Mouse (Mus musculus) 3134 (cell line): Measurements from ENCODE around the gene Kpnb1.

Source experiments
- DNase-seq: peaks from one replicate; pipeline ENCODE4 v3.0.0-alpha.2; 2011; ENCODE audit warnings: low spot score; ENCODE audit not compliant: insufficient read length; ENCODE audit errors: extremely low read depth

The Kpnb1 gene

DNA sequence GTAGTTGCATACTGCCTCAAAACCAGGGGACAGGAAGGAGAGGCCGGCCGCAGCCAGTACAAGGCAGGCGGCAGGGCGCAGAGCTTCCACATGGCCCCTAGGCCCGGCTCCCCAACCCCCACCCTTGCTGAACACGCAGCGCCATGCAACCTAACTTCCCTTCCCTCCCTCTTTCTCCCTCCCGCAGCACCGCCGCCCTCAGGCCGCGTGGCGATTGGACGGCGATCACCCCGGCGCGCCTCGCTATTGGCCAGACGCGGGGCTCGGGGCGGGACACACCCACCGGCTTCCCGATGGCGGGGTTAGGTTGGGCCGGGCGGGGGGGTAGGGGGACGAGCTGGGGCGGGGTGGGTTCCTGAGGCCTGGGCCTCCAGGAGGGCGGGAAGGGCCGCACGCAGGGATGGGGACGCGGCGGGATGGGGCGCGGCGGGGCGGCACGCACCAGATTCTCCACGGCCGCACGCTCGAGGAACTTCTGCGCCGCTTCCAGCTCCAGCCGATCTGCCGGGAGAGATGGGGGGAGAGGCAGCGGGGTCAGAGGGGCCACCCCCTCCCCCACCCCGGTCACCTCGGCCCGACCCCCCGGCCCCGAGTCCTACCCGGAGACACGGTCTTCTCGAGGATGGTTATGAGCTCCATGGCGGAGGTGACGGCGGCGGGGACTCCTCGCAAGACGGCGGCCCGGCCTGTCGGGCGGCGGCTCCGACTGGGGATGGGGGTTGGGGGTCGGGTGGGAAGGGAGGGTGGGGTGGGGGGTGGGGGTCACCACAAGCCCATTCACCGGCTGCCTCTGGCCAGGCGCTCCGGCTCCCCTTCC is 526 bp downstream of the Kpnb1 start:
- DNase-seq, result peak; percentile 98

DNA sequence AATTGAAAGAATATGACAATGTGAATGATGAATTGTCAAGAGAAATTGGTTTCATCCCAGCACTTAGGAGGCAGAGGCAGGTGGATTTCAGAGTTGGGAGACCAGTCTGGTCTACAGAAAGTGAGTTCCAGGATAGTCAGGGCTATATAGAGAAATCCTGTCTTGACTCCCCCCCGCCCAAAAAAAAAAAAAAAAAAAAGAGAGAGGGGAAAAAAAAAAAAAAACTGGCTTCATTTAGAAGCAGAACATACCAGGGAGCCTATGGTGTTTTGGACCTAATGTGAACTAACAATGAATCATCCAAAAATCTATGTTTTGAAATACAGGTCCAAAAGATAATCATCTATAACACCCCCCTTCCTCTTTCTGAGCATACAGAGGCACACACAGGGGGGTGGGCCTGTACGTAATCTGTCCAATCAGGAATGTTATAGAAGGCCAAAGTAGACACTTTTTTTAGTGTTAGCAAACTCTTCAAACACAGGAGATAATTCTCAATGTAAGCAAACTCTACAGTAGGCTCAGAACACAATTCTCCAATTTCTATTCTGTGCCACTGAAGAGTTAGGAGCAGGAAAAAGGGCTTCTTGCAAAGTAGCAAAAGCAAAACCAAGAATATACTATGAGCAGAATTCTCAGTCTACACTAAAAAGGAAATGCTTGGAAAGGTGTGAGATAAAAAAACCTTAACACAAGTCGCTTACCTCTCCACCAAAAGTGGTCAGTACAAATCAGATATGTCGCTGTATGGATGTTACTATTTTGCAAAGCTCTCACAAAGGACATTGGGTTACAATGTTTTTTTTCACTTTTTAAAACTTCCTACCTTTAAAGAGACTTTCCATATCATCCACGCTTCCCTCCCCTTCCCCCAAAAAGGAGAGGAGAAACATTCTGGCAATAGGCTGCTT is 1.7 kb downstream of the Kpnb1 start:
- no peak for DNase-seq

DNA sequence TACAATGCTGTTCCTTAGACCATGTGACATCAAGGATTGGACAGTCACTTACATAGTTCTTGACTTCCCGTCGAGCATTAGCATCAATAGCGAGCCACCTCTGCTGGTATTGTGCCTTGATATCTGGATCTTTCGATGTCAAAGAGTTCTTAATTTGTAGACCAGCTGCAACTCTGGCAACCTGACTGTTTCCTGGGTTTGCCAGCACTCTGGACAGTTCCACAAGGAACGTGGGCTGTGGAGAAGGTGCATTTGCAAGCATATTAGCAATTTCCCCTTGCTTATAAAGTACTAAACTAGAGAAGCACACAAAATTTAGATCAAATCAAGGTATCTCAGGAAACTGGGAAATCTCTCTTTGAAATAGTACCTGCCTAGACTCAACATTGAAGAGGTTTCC is 2.8 kb downstream of the Kpnb1 start:
- DNase-seq, result no peak

DNA sequence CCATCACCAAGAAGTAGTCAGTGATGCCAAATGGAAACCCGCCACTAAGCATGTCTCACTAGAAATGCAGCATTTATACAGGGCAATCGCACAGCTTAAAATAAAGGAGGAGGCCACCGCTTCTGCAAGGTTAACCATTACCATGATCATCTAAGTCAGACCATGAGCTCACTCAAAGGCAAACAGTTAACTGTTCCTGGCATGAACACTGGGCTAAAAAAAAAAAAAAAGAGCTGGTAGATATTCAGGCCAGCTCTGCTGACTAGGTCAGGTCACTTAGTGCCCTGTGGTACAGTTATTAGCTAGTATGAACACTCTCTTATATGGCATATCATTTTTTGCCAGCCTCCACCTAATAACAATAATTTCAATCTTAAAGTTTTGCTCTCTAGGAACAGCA is 5.2 kb downstream of the Kpnb1 start:
- no peak for DNase-seq

DNA sequence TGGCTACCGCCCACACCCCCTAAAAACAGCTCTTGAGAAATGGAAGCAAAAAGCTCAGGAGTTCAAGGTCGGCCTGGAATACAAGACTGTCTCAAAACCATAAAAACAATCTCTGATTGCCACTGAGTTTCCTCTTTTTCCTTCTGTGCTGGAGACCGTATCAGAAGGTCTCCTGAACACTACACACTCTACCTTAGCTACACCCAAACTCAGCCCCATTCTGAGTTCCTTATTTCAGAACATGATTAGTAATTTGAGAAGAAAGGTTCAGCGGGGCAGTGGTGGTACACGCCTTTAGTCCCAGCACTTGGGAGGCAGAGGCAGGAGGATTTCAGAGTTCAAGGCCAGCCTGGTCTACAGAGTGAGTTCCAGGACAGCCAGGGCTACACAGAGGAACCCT is 6.6 kb downstream of the Kpnb1 start:
- DNase-seq, result no peak

DNA sequence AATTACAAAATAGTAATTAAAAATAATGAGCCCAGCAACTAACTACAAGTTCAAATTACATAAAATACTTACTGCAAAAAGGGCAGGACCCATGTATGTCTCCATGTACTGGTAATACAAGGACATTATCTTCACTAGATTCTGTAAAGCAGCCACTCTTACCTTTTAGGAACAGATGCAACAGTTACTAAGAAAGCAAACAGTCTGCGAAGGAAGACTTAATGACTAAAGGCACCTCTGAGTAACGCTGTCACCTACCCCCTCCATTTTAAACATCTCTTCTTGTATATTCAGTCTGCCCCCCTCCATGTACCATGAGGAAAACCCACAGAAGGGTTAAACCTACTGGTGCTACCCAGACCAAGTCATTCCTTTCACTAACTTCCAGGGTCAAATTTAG is 9.5 kb downstream of the Kpnb1 start:
- DNase-seq, result no peak

DNA sequence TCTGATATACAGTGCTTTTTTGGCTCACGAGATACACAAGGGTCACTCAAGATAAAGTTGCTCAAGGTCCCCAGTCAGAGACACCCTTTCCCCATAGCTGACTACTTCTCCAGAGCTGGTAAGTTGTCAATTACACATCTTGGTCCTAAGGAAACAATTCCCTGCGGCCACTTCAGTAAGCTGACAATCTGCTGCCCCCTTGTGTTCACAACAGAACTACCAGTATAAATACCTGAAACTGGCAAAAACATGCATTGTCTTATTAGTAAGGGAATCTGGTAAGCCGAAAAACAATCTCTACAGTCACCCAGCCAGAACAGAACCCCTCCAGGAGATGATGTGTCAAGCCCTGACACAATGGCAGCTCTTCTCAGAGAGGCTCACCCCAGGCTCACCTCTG is 10.8 kb downstream of the Kpnb1 start:
- DNase-seq, result no peak

DNA sequence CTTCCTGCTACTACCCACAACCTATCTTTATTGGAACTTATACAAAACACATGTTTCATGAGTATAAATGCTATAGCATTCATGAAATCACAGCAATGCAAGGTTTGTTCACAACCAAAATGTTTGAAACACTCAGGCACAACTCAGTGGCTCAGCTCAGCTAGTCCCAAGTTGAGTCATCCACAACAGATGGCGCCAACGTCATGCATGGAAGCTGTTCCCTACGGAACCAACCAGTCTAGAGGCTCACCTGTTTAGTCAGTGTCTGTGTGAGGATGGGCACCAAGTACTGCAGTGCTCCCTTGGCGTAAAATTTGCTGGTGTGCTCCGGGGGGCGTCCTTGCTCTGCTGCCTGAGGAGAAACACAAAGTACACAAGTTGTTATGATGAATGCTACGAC is 12.2 kb downstream of the Kpnb1 start:
- no peak for DNase-seq

DNA sequence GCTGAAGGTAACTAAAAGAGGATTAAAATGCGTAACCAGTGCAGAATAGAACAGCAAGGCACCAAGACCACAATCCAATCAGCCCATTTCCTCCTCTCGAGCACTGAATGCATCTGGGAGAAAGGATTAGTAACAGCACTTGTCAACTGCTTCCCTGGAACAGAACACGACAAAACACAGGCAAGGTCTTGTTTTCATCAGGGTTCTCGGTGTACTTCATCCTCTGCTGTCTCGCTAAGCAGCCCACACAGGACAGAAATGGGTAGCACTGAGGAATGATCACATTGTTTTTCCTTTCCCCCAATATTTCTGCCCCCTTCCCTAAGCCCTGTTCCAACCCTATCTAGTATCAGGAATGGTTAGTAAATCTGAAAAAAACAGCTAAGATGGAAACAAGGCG is 27.3 kb downstream of the Kpnb1 start:
- no peak for DNase-seq

DNA sequence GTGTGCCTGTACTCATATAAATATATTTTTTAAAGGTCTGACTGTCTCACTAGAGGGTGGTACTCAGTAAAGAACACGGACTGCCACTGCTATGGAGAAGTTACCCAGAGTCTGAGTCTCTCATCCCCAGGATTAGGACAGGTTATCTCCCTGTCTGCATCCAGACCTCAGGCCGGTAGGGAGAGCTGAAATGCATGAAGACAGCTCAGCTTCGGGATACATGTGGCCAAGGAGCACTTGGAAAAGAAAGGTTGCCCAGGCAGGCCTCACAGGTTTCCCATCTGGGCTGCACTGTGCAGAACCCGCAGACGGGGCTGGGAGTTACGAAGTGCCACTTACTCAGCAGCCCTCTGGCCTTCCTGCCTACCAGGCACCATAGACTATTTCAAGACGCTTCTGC is 30.7 kb downstream of the Kpnb1 start:
- DNase-seq, result no peak

DNA sequence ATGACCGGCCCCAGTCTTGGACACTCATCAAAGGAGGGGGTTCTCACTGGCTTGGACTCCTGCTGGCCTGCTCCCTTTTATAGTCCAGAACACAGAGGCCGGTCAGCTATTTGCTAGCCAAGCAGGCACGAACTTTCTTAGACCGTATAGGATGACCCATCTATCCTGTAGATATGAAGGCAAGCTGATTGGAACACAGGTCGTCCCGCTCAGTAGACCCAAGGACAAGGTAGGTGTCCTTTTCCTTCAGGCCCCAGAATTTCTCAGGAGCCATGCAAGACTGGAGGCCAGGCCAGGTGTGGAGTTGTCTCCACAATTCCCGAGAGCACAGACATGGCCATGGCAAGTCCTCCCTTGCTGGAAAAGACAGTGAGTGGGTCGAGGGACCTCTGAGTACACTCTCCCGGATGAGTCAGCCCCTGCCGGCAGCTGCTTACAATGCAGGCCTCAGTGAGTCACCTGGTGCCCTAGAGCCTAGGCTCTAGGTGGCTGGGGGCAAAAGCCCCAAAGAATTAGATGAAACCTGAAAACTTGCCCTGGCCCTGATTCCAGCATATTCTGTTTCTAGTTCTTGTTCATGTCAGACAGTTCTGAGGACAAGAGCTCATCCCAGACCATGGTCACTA is 34.9 kb downstream of the Kpnb1 start:
- DNase-seq, result peak; percentile 47

DNA sequence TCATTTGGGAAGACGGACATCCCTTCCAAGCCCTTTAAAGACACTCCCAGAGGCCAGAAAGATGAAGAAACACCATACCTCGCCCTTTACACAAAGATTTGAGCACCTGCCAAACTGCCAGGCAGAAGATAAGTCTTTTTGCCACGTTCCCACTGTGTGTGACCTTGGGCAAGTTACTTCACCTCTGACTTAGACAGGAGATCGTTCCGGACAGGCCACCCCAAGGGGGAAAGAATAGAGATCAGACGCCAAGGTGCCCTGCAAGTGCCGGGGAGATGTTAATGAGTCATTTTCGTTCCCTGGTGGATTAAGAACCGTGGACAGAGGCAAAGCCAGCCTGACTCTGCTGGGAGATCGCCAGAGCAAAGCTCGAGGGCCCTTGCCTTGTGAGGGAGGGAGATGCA is 35.7 kb downstream of the Kpnb1 start:
- DNase-seq, result peak; percentile 34

DNA sequence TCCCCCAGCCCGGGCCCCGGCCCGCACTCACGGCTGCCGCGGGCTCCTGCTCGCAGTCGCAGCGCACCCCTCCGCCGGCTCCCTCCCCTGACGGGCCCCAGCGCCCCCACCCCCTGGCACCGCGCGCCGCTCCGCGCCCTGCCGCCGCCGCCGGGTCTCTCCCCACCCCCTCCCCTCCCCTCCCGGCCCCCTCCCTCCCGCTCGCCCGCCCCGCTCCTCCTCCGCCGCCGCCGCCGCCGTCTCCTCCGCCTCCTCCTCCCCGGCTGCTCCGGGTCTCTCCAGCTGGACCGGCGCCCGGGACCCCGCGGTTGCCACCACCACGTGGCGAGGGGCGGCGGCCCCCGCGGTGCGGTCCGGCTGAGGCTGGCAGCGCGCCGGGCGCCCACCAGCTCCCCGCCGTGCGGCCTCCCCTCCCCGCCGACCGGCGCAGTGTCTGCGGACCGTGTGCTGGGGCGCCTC is 36.3 kb downstream of the Kpnb1 start, which contains the start of gene Tbkbp1:
Gene Tbkbp1, minus strand, starts transcription at position 153 of the 459 bp plus-strand sequence.
- DNase-seq, result no peak

DNA sequence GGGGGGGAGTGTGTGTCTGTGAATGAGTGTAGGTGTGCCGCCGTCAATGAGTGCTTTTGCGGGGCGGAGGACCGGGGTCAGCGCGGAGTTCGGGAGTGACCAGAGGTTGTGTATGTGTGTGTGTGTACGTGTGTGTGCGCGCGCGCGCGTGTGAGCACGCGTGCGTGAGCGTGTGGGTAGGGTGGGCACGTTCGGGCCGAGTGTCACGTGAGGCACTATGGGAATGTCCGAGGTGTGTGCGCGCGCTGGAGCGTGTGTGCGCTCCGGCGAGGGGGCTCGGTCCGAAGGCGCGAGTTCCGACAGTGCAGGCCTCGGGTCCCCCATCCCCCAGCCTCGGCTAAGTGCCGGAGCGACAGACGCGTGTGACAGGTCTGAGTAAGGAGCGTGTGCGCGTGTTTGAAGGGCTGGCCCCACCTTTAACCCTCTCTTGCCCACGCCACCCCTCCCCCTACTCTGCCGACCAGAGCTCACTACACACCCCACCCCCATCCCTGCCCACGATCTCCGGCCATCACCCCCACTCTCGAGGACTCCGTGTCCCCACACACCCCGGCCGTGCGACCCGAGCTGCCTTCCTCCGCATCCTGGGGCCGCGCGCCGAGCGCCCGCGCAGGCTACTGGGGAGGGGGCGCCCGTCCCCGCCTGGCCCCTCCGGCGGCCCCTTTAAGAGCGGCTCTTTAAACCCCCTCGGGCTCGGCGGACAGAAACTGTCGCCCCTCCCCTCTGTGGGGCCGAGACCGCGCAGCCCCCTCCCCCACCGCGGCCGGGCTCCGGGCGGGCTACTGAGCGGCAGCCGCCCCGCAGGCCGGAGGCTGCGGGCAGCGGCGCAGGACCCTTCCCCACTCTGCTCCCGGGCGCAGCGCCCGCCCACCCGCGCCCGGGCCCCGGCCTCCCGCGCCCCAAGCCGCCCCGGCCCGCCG is 37.0 kb downstream of the Kpnb1 start:
- DNase-seq, result no peak

DNA sequence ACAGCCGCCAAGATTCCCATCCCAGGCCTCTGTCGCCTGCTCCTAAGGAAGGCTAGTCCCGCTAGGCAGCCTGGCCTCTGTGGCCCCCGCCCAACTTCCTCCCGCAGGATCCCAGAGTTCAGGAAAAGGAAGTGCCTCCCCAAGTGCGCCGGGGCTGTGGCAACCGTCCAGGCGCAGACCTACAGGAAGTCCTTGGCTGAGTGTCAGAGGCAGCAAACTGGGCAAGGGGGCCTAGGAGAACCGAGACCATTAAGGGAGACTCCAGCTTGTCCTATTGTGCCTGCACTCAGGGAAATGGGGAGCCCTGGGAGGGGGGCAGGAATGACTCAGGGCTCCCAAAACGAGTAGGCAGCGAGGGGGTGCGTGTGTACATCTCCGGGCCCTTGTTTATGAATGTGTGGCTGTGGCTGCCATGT is 37.7 kb downstream of the Kpnb1 start:
- DNase-seq, result no peak

DNA sequence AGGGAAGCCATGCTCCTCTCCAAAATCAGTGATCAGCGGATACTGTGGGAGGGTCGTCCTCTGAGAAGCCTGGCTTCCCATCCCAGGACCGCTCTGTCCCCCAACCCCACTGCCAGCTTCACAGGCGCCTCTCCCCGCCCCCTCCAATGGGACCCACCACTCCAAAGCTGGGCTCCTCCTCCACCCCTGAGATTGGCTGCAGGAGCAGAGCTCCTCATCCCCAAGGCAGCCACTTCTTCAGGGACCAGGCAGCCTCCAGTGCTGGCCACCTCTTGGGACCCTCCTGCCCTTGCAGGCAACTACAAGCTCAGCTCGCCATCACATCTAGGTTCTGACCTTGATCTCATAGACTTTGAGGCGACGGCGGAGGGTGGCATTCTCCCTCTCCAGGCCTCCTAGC is 38.7 kb downstream of the Kpnb1 start:
- DNase-seq, result no peak

DNA sequence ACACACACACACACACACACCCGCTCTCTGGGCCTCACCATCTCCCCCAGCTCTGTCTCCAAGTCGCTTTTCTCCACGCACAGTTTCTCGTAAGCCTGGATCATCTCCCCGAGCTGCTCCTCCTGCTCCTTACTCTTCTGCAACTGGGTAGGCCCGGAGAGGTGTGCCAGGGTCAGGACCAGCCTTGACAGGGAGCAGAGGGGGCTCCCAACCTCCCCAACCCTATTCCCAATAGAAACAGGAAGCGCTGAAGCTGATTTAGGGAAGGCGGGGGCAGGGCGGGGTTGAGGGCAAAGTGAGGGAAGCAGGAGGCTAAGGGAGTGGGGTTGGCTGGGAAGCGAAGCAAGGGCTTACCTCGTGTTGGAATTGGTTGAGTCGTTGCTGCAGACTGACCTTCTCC is 39.1 kb downstream of the Kpnb1 start:
- no peak for DNase-seq

DNA sequence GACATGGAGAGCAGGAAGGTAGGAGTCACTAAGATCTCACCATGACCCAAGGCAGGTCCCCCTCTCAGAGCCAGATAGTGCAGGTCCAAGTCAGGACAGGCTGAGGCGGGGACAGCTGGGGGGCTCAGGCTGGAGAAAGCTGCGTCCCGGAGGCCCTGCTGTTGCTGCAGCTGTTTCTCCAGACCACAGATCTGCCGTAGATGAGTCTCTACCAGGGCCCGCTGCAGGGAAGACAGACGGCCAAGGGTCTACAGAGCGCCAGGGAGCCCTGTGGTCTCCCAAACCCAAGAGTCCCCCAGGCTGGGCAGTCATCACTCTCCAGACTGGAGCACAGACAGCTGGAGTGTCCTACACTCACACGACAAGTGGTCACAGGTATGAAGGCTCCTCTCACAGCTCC is 40.3 kb downstream of the Kpnb1 start:
- DNase-seq, result no peak

DNA sequence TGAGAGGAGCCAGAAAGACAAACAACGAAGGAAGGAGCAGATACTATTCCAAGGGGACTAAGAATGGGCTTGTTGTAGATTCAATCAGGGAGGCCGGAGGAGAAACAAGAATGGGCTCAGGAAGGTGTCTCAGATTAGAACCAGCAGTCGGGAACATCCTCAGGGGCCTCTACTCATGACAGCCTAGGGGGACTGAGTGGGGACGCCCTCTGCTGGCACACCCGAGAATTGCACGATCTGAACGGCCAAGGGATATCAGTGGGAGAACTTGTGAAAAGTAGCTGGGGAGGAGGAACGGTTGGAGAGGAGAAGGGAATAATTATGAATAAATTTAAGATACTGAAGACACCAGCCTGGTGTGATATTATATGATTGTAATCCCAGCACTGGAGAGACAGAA is 41.0 kb downstream of the Kpnb1 start:
- peak; percentile 47 for DNase-seq

DNA sequence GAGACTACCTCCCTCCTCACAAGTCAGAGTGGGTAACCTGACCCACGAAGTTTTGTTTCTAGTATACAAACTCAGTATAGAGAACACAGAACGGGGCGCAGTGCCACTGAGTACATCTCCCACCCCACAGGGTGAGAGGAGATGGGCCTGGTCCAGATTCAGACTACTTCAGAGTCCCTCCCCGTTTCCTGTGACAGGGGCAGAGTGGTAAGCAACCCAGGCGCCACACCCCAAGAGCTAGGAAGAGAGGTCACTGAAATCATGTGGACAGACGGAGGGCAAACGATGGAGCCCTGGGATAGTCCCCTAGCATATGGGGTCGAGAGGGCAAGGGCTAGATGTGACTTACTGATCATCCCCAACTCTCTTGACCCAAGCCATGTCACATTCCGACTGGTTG is 41.7 kb downstream of the Kpnb1 start:
- DNase-seq, result no peak
